Mouse (Mus musculus): ENCODE measurements around the gene Azin2.

- TF ChIP-seq CTCF (IDR thresholded peaks at IDR 0.05; ENCODE audit: borderline replicate concordance, control insufficient read depth, extremely low read depth, insufficient read depth, low read length, poor library complexity) (no peak), POLR2A (IDR thresholded peaks at IDR 0.05; ENCODE audit: control insufficient read depth, extremely low read depth, insufficient read depth, low read length, poor library complexity) (no peak)
These were observed 21.4 kb upstream of the Azin2 start for GRCm38 (mm10) chr4:128983656-128984055.

Data from thymus, adult 2 months (tissue).